Mouse (Mus musculus): ENCODE results near the gene Gpatch3.

Gpatch3 gene

GRCm38 (mm10) chr4:133619473-133620136, 45.1 kb downstream of the Gpatch3 start:
- no peak for DNase-seq (ENCODE audit: low spot score in 2 of 2)

GRCm38 (mm10) chr4:133620668-133621067, 46.1 kb downstream of the Gpatch3 start:
- DNase-seq (ENCODE audit: low spot score in 2 of 2): no peak

- no peak for DNase-seq (ENCODE audit: low spot score in 2 of 2)
Measured at GRCm38 (mm10) chr4:133622161-133622695, 47.7 kb downstream of the Gpatch3 start.

- DNase-seq (ENCODE audit: low spot score in 2 of 2): no peak
Measured at GRCm38 (mm10) chr4:133624830-133625229, 50.3 kb downstream of the Gpatch3 start.

GRCm38 (mm10) chr4:133625621-133626071, 51.1 kb downstream of the Gpatch3 start:
- no peak for DNase-seq (ENCODE audit: low spot score in 2 of 2)

- DNase-seq (ENCODE audit: low spot score in 2 of 2): no peak
Measured at GRCm38 (mm10) chr4:133626221-133626620, 51.7 kb downstream of the Gpatch3 start.

GRCm38 (mm10) chr4:133626621-133627020, 52.1 kb downstream of the Gpatch3 start:
- DNase-seq (ENCODE audit: low spot score in 2 of 2): no peak

- no peak for DNase-seq (ENCODE audit: low spot score in 2 of 2)
Measured at GRCm38 (mm10) chr4:133627039-133627438, 52.5 kb downstream of the Gpatch3 start.

- no peak for DNase-seq (ENCODE audit: low spot score in 2 of 2)
Measured at GRCm38 (mm10) chr4:133628517-133628916, 54.0 kb downstream of the Gpatch3 start.

GRCm38 (mm10) chr4:133629191-133629590, 54.6 kb downstream of the Gpatch3 start:
- no peak for DNase-seq (ENCODE audit: low spot score in 2 of 2)

- DNase-seq (ENCODE audit: low spot score in 2 of 2): no peak
Measured at GRCm38 (mm10) chr4:133630326-133630920, 55.9 kb downstream of the Gpatch3 start.

GRCm38 (mm10) chr4:133631071-133631768, 56.7 kb downstream of the Gpatch3 start:
- DNase-seq (ENCODE audit: low spot score in 2 of 2): no peak

- DNase-seq (ENCODE audit: low spot score in 2 of 2): no peak
Measured at GRCm38 (mm10) chr4:133631769-133632411, 57.3 kb downstream of the Gpatch3 start.

GRCm38 (mm10) chr4:133632483-133633327, 58.2 kb downstream of the Gpatch3 start:
- peak in 1 of 2 experiments; percentile 63 for DNase-seq (ENCODE audit: low spot score in 2 of 2)

- peak; percentile 80 to 93 for DNase-seq (ENCODE audit: low spot score in 2 of 2)
Measured at GRCm38 (mm10) chr4:133633332-133634042, 58.9 kb downstream of the Gpatch3 start.

All from urinary bladder, adult 18-20 months (tissue).